Mouse (Mus musculus): ENCODE results near the gene Olfr133. TPM values are rescaled to one million over a fixed set of nuclear protein-coding genes. Genes with fewer than 3 reads are reported as not detected.

Olfr133 gene
- not detected in 4 replicates for total RNA-seq (2023)

DNA sequence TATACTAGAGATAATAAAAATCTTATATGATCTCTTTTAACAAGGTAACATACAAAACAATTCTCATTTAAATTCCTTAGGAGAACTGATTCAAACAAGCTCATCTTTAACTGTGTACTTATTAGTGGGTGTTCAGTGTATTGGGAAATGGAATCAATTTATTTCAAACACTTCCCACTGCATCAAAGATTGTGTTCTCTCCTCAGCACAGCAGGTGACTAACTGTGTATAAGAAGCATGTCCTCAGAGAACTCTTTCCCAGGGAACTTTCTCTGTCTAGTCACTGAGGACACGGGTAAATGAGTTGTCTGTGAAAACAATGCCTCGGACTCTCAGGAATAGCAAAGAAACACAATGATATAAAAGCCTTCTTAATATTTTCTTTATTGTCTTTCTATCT, at the start of gene Olfr133:
Olfr133 (plus strand) TSS at position 301 of the 400 bp plus-strand sequence.

DNA sequence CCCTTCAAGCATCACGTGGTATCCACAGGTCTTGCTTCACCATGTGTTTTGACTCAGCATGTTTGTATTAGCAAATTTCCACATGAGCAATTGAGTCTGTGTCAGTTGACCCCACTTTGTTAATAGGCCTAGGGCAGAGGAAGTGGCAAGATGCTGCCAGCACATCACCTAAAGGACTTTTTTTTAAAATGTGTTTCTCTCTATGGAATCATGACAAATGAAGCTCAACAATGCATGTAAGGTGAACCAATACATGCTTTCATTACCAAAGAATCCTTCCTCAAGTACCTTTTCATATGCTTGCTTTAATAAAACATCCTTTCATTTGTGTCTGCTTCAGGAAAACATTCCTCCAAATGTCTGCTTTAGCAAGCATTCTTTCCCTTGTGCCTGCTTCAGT, 10.7 kb upstream of the Olfr133 start, which contains the start of gene Olfr132:
Olfr132 (minus strand) TSS at position 101 of the 400 bp plus-strand sequence.

GRCm38 (mm10) chr17:38171088-38171487, 26.0 kb downstream of the Olfr133 start, which contains the start of gene Olfr134:
TSS of gene Olfr134 (plus strand) at chr17:38171388.

Other genes with a start within 250 kb of the Olfr133 start
- not detected in 4 replicates for gene Olfr127, start 244.8 kb upstream of the Olfr133 start, total RNA-seq (2023)
- gene Olfr128, start 224.7 kb upstream of the Olfr133 start, total RNA-seq (2023) = not detected in 4 replicates
- gene Olfr761, start 192.2 kb upstream of the Olfr133 start, total RNA-seq (2023) = not detected in 4 replicates
- gene Olfr129, start 85.2 kb upstream of the Olfr133 start, total RNA-seq (2023) = not detected in 4 replicates
- gene Olfr130, start 81.4 kb upstream of the Olfr133 start, total RNA-seq (2023) = not detected in 4 replicates
- not detected in 4 replicates for gene Olfr131, start 56.6 kb upstream of the Olfr133 start, total RNA-seq (2023)
- gene Olfr132, start 10.8 kb upstream of the Olfr133 start, total RNA-seq (2023) = not detected in 4 replicates
- not detected in 4 replicates for gene Olfr134, start 26.1 kb downstream of the Olfr133 start, total RNA-seq (2023)
- gene Olfr135, start 59.1 kb downstream of the Olfr133 start, total RNA-seq (2023) = not detected in 4 replicates
- gene Olfr138, start 115.8 kb downstream of the Olfr133 start, total RNA-seq (2023) = not detected in 4 replicates
- gene Olfr137, start 162.3 kb downstream of the Olfr133 start, total RNA-seq (2023) = not detected in 4 replicates
- not detected in 4 replicates for gene Olfr136, start 184.6 kb downstream of the Olfr133 start, total RNA-seq (2023)